Mouse (Mus musculus): ENCODE results near the gene Fpr-rs3.

Fpr-rs3 gene

DNA sequence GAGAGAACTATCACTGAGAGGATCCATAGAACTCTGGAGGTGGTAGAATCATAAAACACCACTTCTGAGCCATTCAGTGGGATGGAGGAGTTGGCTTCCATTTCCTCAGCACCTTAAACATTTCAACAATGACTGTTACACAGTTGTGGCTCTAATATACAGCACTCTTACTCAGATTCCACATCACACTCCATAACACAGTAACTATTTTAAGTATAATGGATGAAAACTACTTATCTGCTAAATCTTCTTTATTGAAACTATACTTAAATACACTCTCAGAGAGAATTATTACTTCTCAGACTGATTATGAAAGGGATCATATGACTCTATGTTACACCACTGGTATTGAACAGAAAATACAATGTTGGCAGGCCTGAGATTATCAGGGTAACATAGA, at the start of gene Fpr-rs3:
Gene Fpr-rs3 (minus strand): TSS at position 101 of the 400 bp plus-strand sequence.
- DNase-seq, result no peak

DNA sequence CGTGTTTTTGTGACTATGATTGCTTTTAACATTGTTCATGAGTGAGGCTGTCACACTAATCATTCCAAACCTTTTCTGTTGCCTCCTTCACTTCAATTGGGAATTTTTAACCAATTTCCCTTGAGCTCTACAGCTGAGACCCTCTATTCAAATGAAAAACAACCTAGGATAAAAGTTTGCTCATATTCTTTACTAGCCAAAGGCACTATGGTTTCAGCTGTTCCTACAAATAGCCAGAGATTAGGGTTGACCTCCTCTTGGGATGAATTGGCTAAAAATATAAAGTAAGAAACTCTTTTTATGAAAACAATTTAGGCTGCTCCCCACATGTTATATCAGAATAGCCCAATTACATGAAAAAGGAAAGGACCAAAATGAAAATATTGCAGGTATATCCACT, 28.4 kb downstream of the Fpr-rs3 start, which contains the start of gene Vmn2r110:
Gene Vmn2r110 (minus strand): TSS at position 101 of the 400 bp plus-strand sequence.
- no peak for DNase-seq

Measured in kidney, postnatal 10 days (tissue).